Mouse (Mus musculus) limb, embryonic 14.5 days (tissue): ENCODE measurements at regions not wholly inside any gene's neighbourhood (a gene's known extent, or its start where the extent isn't known, plus 50 kb on each side); places are given as distances from the start of the nearest gene placed in this dataset.

ENCODE experiments used
- ATAC-seq: fragments of 200-750 bp; cut with Nextera tagmentation; 2 replicates; pipeline ENCODE4 v1.8.0; 2017; ENCODE audit warnings: low read depth, moderate number of reproducible peaks, moderate TSS enrichment; ENCODE audit not compliant: low FRiP score
- DNase-seq: peaks from one replicate; pipeline ENCODE4 v3.0.0-alpha.2; 2015; ENCODE audit warnings: low spot score
- H3K27ac ChIP-seq: fragments of 300-500 bp; sonication (generic); replicated peaks from 2 replicates; pipeline ENCODE4 v1.5.1; 2014; ENCODE audit warnings: low read depth, mild to moderate bottlenecking, low read length, moderate library complexity, mixed read lengths
- H3K27me3 ChIP-seq: fragments of 300-500 bp; sonication (generic); 2 replicates; pipeline ENCODE4 v1.6.1; 2014; ENCODE audit warnings: low read length, mixed read lengths; ENCODE audit not compliant: control insufficient read depth, insufficient read depth
- H3K36me3 ChIP-seq: fragments of 300-500 bp; sonication (generic); 2 replicates; pipeline ENCODE4 v1.6.1; 2014; ENCODE audit warnings: mild to moderate bottlenecking, low read length, moderate library complexity, mixed read lengths; ENCODE audit not compliant: control insufficient read depth, insufficient read depth
- H3K4me1 ChIP-seq: fragments of 300-500 bp; sonication (generic); 2 replicates; pipeline ENCODE4 v1.6.1; 2014; ENCODE audit warnings: antibody characterized with exemption, low read length, mixed read lengths; ENCODE audit not compliant: control insufficient read depth, insufficient read depth
- H3K4me2 ChIP-seq: fragments of 300-500 bp; sonication (generic); replicated peaks from 2 replicates; pipeline ENCODE4 v1.6.1; 2014; ENCODE audit warnings: low read depth, mild to moderate bottlenecking, low read length, moderate library complexity; ENCODE audit not compliant: severe bottlenecking
- H3K4me3 ChIP-seq: fragments of 300-500 bp; sonication (generic); replicated peaks from 2 replicates; pipeline ENCODE4 v1.5.1; 2014; ENCODE audit warnings: low read length
- H3K9ac ChIP-seq: fragments of 300-500 bp; sonication (generic); 2 replicates; pipeline ENCODE4 v1.6.1; 2014; ENCODE audit warnings: mild to moderate bottlenecking, low read depth, low read length, moderate library complexity; ENCODE audit not compliant: severe bottlenecking
- H3K9me3 ChIP-seq: fragments of 300-500 bp; sonication (generic); 2 replicates; pipeline ENCODE4 v1.6.1; 2016; ENCODE audit warnings: low read length; ENCODE audit not compliant: control insufficient read depth
- POLR2A ChIP-seq: fragments of 200-500 bp; IDR thresholded peaks from 2 replicates; pipeline ENCODE4 v1.8.0; 2012; ENCODE audit warnings: inconsistent platforms, mild to moderate bottlenecking, moderate library complexity, borderline replicate concordance; ENCODE audit not compliant: insufficient read depth, insufficient read length; ENCODE audit errors: extremely low read depth
- WGBS: fragments of 180-500 bp; shearing (Covaris S2); extraction: QIAGEN DNeasy Blood & Tissue Kit; methylation state at CpG from one replicate; pipeline ENCODE4 v1.1.7; 2014; 5-methylcytosine and 5-hydroxymethylcytosine counted together

- Histone ChIP-seq H3K4me3 (no peak overlapping the region), H3K27ac (no peak overlapping the region), H3K4me1 (0 out of 2 replicates have a peak, but pooled peaks cover 6% of the 10 kb centered on the region), H3K9ac (no peak overlapping the region), H3K36me3 (no peaks in the 10 kb centered on the region), H3K4me2 (no peak overlapping the region), H3K27me3 (no peaks in the 10 kb centered on the region), H3K9me3 (no peaks in the 10 kb centered on the region)
- 66% methylated on average over 3 of the region's 3 CpGs for WGBS
- no peak for TF ChIP-seq POLR2A
- ATAC-seq, result no peak
- DNase-seq, result no peak
Observed at GRCm38 (mm10) chr19:49563612-49564256, 1114.7 kb downstream of the Sorcs1 start.

- H3K27me3 ChIP-seq, result no peaks in the 10 kb centered on the region
- WGBS, result 59% methylated on average over 13 of the region's 13 CpGs
- peak; percentile 54 for DNase-seq
- no peaks in the 10 kb centered on the region for H3K4me1 ChIP-seq
- H3K4me2 ChIP-seq, result no peak overlapping the region
- no peak for TF ChIP-seq POLR2A
- H3K9ac ChIP-seq, result no peak overlapping the region
- no peaks in the 10 kb centered on the region for H3K9me3 ChIP-seq
- no peak for ATAC-seq
- no peaks in the 10 kb centered on the region for H3K36me3 ChIP-seq
- H3K4me3 ChIP-seq, result no peak overlapping the region
- H3K27ac ChIP-seq, result no peak overlapping the region
Observed at GRCm38 (mm10) chr19:49539445-49540407, 1138.7 kb downstream of the Sorcs1 start.
